Mouse (Mus musculus) liver, postnatal 0 days (tissue): ENCODE measurements around the gene Pdc. TPM values are rescaled to one million over a fixed set of nuclear protein-coding genes. Genes with fewer than 3 reads are reported as not detected.
"Not testable (repeated sequence)": the region's sequence is repeated elsewhere in the genome, so short reads cannot be mapped to it uniquely, and the experiment has no call there.

Experiments
- ATAC-seq: fragments of 200-750 bp; cut with Nextera tagmentation; 2 replicates; pipeline ENCODE4 v1.8.0; 2017; ENCODE audit warnings: mild to moderate bottlenecking, moderate library complexity
- DNase-seq: peaks from one replicate; pipeline ENCODE4 v3.0.0-alpha.2; 2016
- H3K27ac ChIP-seq: fragments of 300-500 bp; sonication (generic); 2 replicates; pipeline ENCODE4 v1.5.1; 2014; ENCODE audit warnings: antibody characterized with exemption, moderate library complexity, mild to moderate bottlenecking, low read depth
- H3K27me3 ChIP-seq: fragments of 300-500 bp; sonication (generic); 2 replicates; pipeline ENCODE4 v1.6.1; 2014; ENCODE audit warnings: low read length, control low read depth, mixed read lengths; ENCODE audit not compliant: insufficient read depth
- H3K36me3 ChIP-seq: fragments of 300-500 bp; sonication (generic); replicated peaks from 2 replicates; pipeline ENCODE4 v1.6.1; 2014; ENCODE audit warnings: mild to moderate bottlenecking, control low read depth, low read length, moderate library complexity, mixed read lengths; ENCODE audit not compliant: insufficient read depth
- H3K4me1 ChIP-seq: fragments of 300-500 bp; sonication (generic); 2 replicates; pipeline ENCODE4 v1.6.1; 2014; ENCODE audit warnings: antibody characterized with exemption, mild to moderate bottlenecking, control low read depth; ENCODE audit not compliant: insufficient read depth
- H3K4me2 ChIP-seq: fragments of 300-500 bp; sonication (generic); 2 replicates; pipeline ENCODE4 v1.6.1; 2014; ENCODE audit warnings: low read depth, mild to moderate bottlenecking, low read length, moderate library complexity, mixed read lengths
- H3K4me3 ChIP-seq: fragments of 300-500 bp; sonication (generic); 2 replicates; pipeline ENCODE4 v1.5.1; 2014; ENCODE audit warnings: low read depth, low read length
- H3K9ac ChIP-seq: fragments of 300-500 bp; sonication (generic); replicated peaks from 2 replicates; pipeline ENCODE4 v1.6.1; 2014; ENCODE audit warnings: mild to moderate bottlenecking, moderate library complexity
- H3K9me3 ChIP-seq: fragments of 300-500 bp; sonication (generic); 2 replicates; pipeline ENCODE4 v1.6.1; 2016; ENCODE audit warnings: mild to moderate bottlenecking, control low read depth, low read length, mixed read lengths
- CTCF ChIP-seq: sonication (generic); IDR thresholded peaks from 2 replicates; pipeline ENCODE4 v1.5.1; 2016; ENCODE audit warnings: antibody characterized with exemption, low read depth
- EP300 ChIP-seq: IDR thresholded peaks from 2 replicates; pipeline ENCODE4 v1.6.1; 2016; ENCODE audit warnings: antibody characterized with exemption, low read depth, mild to moderate bottlenecking
- WGBS: fragments of 180-500 bp; shearing (Covaris S2); extraction: QIAGEN DNeasy Blood & Tissue Kit; methylation state at CpG from one replicate; pipeline ENCODE4 v1.1.7; 2014; ENCODE audit not compliant: insufficient replicate concordance; 5-methylcytosine and 5-hydroxymethylcytosine counted together
- polyA plus RNA-seq: library from polyadenylated mRNA; unstranded; fragments of >200 nt; fragmentation: Nextera tagmentation; extraction: Ambion mirVana; gene quantifications from 2 replicates; pipeline ENCODE4 v1.2.1, GENCODE M21; 2015

The Pdc gene
- not detected in 2 replicates for polyA plus RNA-seq

GRCm38 (mm10) chr1:150319205-150319604 lies at the start of gene Pdc:
TSS of gene Pdc (plus strand) at chr1:150319417.
- Histone ChIP-seq H3K36me3 (no peaks in the 10 kb centered on the region), H3K9ac (no peak within 1 kb of the TSS), H3K4me1 (no peaks in the 10 kb centered on the region), H3K9me3 (no peaks in the 10 kb centered on the region), H3K4me3 (no peak within 1 kb of the TSS), H3K27me3 (no peaks in the 10 kb centered on the region), H3K27ac (no peak within 1 kb of the TSS), H3K4me2 (no peak within 1 kb of the TSS)
- TF ChIP-seq EP300 (no peak), CTCF (no peak)
- ATAC-seq: no peak
- WGBS: 74% methylated on average over 1 of the region's 1 CpGs
- DNase-seq: no peak

GRCm38 (mm10) chr1:150294051-150294450 lies 25.2 kb upstream of the Pdc start:
- H3K4me3 ChIP-seq, H3K9me3 ChIP-seq, H3K4me1 ChIP-seq, H3K9ac ChIP-seq, H3K4me2 ChIP-seq, H3K36me3 ChIP-seq, ATAC-seq, H3K27me3 ChIP-seq, H3K27ac ChIP-seq, DNase-seq: not testable (repeated sequence)
- WGBS: 68% methylated on average over 3 of the region's 3 CpGs

DNA sequence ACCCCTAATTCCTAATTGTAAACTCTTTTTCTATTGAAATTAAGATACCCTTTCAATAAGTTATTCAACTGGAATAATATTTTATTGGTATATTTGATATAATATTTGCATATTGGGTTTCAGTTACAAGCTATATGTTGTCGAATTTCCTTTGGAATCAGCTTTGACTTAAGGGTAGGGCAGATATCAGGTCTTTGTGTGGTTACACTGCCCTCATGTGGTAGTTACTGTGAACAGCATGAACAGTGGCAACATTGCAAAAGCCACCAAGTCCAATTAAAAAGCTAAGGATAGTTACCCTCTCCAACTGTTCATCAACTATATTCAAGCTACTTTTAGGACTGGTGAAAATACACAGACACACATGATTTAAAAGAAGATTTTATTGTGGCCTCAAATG lies 11.6 kb upstream of the Pdc start:
- H3K9me3 ChIP-seq: no peaks in the 10 kb centered on the region
- WGBS: 49% methylated on average over 1 of the region's 1 CpGs
- no peaks in the 10 kb centered on the region for H3K36me3 ChIP-seq
- H3K27me3 ChIP-seq: no peaks in the 10 kb centered on the region
- TF ChIP-seq EP300 (no peak), CTCF (peak; percentile 62)
- H3K4me2 ChIP-seq: no peak overlapping the region
- DNase-seq (peak; percentile 14), ATAC-seq (no peak)
- no peak overlapping the region for H3K4me3 ChIP-seq
- no peak overlapping the region for H3K27ac ChIP-seq
- no peaks in the 10 kb centered on the region for H3K4me1 ChIP-seq
- H3K9ac ChIP-seq: no peak overlapping the region

- Histone ChIP-seq H3K9me3 (no peaks in the 10 kb centered on the region), H3K36me3 (no peaks in the 10 kb centered on the region), H3K9ac (no peak overlapping the region), H3K4me2 (no peak overlapping the region), H3K27ac (no peak overlapping the region), H3K4me1 (no peaks in the 10 kb centered on the region), H3K4me3 (no peak overlapping the region), H3K27me3 (no peaks in the 10 kb centered on the region)
- WGBS: 42% methylated on average over 2 of the region's 2 CpGs
- DNase-seq (no peak), ATAC-seq (no peak)
- TF ChIP-seq EP300 (no peak), CTCF (no peak)
Measured at GRCm38 (mm10) chr1:150335111-150335510, 15.9 kb downstream of the Pdc start.

GRCm38 (mm10) chr1:150360864-150361263 lies 41.6 kb downstream of the Pdc start:
- H3K4me1 ChIP-seq: no peaks in the 10 kb centered on the region
- H3K27ac ChIP-seq: no peak overlapping the region
- no peak overlapping the region for H3K4me2 ChIP-seq
- DNase-seq (no peak), ATAC-seq (0 out of 2 replicates have a peak, but pooled peaks have one; percentile 57)
- TF ChIP-seq CTCF (no peak), EP300 (no peak)
- 40% methylated on average over 1 of the region's 1 CpGs for WGBS
- H3K9ac ChIP-seq: no peak overlapping the region
- no peaks in the 10 kb centered on the region for H3K9me3 ChIP-seq
- H3K4me3 ChIP-seq: no peak overlapping the region
- H3K36me3 ChIP-seq: peaks cover 15% of the 10 kb centered on the region
- H3K27me3 ChIP-seq: no peaks in the 10 kb centered on the region

DNA sequence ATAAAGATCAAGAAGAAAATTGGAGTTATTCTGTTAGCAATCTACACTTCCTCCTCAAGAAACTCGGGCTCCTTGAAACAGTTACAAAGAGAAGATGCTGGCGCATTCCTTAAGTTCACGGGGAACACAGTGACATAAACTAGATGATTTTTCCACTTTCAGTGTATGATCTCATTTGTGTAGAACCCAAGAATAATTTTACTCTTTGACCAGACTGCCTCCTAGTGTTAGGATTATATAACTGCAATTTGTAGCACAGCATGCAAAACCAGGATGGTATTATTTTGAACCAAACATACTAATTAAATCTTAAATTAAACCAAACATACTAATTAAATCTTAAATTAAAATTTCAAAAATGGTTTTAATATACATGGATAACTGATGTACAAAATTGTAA lies 53.7 kb downstream of the Pdc start:
- Histone ChIP-seq H3K4me3 (no peak overlapping the region), H3K9me3 (no peaks in the 10 kb centered on the region), H3K4me2 (no peak overlapping the region), H3K36me3 (peaks cover 11% of the 10 kb centered on the region), H3K27me3 (no peaks in the 10 kb centered on the region), H3K27ac (no peak overlapping the region), H3K4me1 (no peaks in the 10 kb centered on the region), H3K9ac (no peak overlapping the region)
- WGBS: 69% methylated on average over 3 of the region's 3 CpGs
- DNase-seq: no peak
- TF ChIP-seq CTCF (peak; percentile 54), EP300 (no peak)
- ATAC-seq: no peak

DNA sequence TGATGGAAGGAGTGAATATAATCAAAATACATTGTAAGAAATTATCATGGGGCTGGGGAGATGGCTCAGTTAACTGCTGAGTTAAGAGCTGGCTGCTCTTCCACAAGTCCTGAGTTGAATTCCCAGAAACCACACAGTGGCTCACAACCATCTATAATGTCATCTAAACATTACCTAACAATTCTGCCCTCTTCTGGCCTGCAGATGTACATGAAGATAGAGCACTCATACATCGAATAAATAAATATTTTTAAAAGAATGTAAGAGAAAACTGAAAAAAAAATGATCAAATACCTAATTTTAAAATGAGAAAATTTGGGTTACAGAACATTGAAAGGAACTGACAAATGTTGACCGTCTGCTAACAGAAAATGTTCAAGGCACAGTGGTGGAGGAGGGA lies 55.0 kb downstream of the Pdc start:
- Histone ChIP-seq H3K4me3 (no peak overlapping the region), H3K9me3 (no peaks in the 10 kb centered on the region), H3K4me1 (no peaks in the 10 kb centered on the region), H3K9ac (no peak overlapping the region), H3K27me3 (no peaks in the 10 kb centered on the region), H3K4me2 (no peak overlapping the region), H3K36me3 (peaks cover 15% of the 10 kb centered on the region), H3K27ac (no peak overlapping the region)
- 78% methylated on average over 2 of the region's 2 CpGs for WGBS
- DNase-seq (no peak), ATAC-seq (no peak)
- TF ChIP-seq EP300: no peak
- TF ChIP-seq CTCF: no peak

Other genes with a start within 250 kb of the Pdc start
- not detected in 2 replicates for gene Ptgs2, start 219.4 kb upstream of the Pdc start, polyA plus RNA-seq
- 68.2 and 69.3 TPM in 2 replicates for gene Tpr, start 73.4 kb downstream of the Pdc start, polyA plus RNA-seq
- 16.4 and 20.4 TPM in 2 replicates for gene Odr4, start 73.7 kb downstream of the Pdc start, polyA plus RNA-seq
- 0.25 and 0.32 TPM in 2 replicates for gene Prg4, start 146.7 kb downstream of the Pdc start, polyA plus RNA-seq